Mouse (Mus musculus): ENCODE results near the gene 4921504E06Rik. TPM values are rescaled to one million over a fixed set of nuclear protein-coding genes. Genes with fewer than 3 reads are reported as not detected.

Gene 4921504E06Rik
- 0.07 TPM in 1 of 2 replicates, not detected in the other for polyA plus RNA-seq (2015; fragmentation: Nextera tagmentation; extraction: Ambion mirVana)

GRCm38 (mm10) chr2:19553821-19554592, at the start of gene 4921504E06Rik:
Gene 4921504E06Rik, minus strand, starts transcription at chr2:19553914.

GRCm38 (mm10) chr2:19444931-19445831, 108.5 kb downstream of the 4921504E06Rik start, which contains the start of gene Ptf1a:
Gene Ptf1a, plus strand, starts transcription at chr2:19445663.

Other genes starting within 250 kb of the 4921504E06Rik start
- gene Msrb2, start 182.5 kb downstream of the 4921504E06Rik start, polyA plus RNA-seq (2015; fragmentation: Nextera tagmentation; extraction: Ambion mirVana): 41.1 and 49.8 TPM in 2 replicates
- gene Ptf1a, start 108.3 kb downstream of the 4921504E06Rik start, polyA plus RNA-seq (2015; fragmentation: Nextera tagmentation; extraction: Ambion mirVana): not detected in 2 replicates
- gene Otud1, start 103.8 kb upstream of the 4921504E06Rik start, polyA plus RNA-seq (2015; fragmentation: Nextera tagmentation; extraction: Ambion mirVana): 4.4 and 5.4 TPM in 2 replicates